Mouse (Mus musculus) liver, embryonic 15.5 days (tissue): ENCODE measurements around the gene Ell. TPM values are rescaled to one million over a fixed set of nuclear protein-coding genes. Genes with fewer than 3 reads are reported as not detected.

Experiments used
- ATAC-seq: fragments of 200-750 bp; cut with Nextera tagmentation; 2 replicates; pipeline ENCODE4 v1.8.0; 2017; ENCODE audit warnings: moderate number of reproducible peaks, mild to moderate bottlenecking, moderate library complexity; ENCODE audit not compliant: insufficient read depth
- H3K27ac ChIP-seq: fragments of 300-500 bp; sonication (generic); replicated peaks from 2 replicates; pipeline ENCODE4 v1.5.1; 2015; ENCODE audit warnings: mild to moderate bottlenecking, inconsistent platforms
- H3K27me3 ChIP-seq: fragments of 300-500 bp; sonication (generic); 2 replicates; pipeline ENCODE4 v1.6.1; 2015; ENCODE audit warnings: mild to moderate bottlenecking, inconsistent platforms
- H3K36me3 ChIP-seq: fragments of 300-500 bp; sonication (generic); replicated peaks from 2 replicates; pipeline ENCODE4 v1.6.1; 2015; ENCODE audit warnings: moderate library complexity, mild to moderate bottlenecking, inconsistent platforms
- H3K4me1 ChIP-seq: fragments of 300-500 bp; sonication (generic); replicated peaks from 2 replicates; pipeline ENCODE4 v1.6.1; 2015; ENCODE audit warnings: inconsistent platforms
- H3K4me2 ChIP-seq: fragments of 300-500 bp; sonication (generic); 2 replicates; pipeline ENCODE4 v1.6.1; 2015; ENCODE audit warnings: moderate library complexity, mild to moderate bottlenecking, inconsistent platforms
- H3K4me3 ChIP-seq: fragments of 300-500 bp; sonication (generic); replicated peaks from 2 replicates; pipeline ENCODE4 v1.5.1; 2015; ENCODE audit warnings: mild to moderate bottlenecking, inconsistent platforms
- H3K9ac ChIP-seq: fragments of 300-500 bp; sonication (generic); 2 replicates; pipeline ENCODE4 v1.6.1; 2015; ENCODE audit warnings: moderate library complexity, mild to moderate bottlenecking, inconsistent platforms
- H3K9me3 ChIP-seq: fragments of 300-500 bp; sonication (generic); replicated peaks from 2 replicates; pipeline ENCODE4 v1.6.1; 2016; ENCODE audit warnings: inconsistent platforms
- WGBS: fragments of 180-500 bp; shearing (Covaris S2); methylation state at CpG from one replicate; pipeline ENCODE4 v1.1.7; 2015; ENCODE audit warnings: mixed read lengths; ENCODE audit not compliant: insufficient replicate concordance; 5-methylcytosine and 5-hydroxymethylcytosine counted together
- polyA plus RNA-seq: library from polyadenylated mRNA; unstranded; fragments of >200 nt; fragmentation: Nextera tagmentation; extraction: Ambion mirVana; gene quantifications from 2 replicates; pipeline ENCODE4 v1.2.1, GENCODE M21; 2015

Ell gene
- polyA plus RNA-seq, 1 experiment from 2014 or later, result 11.8 TPM

- peaks cover 95% of the 10 kb centered on the region for H3K4me1 ChIP-seq
- 1% methylated on average over 9 of the region's 9 CpGs for WGBS
- H3K4me2 ChIP-seq, result peak overlapping the region; percentile 58
- H3K9me3 ChIP-seq, result no peaks in the 10 kb centered on the region
- no peaks in the 10 kb centered on the region for H3K36me3 ChIP-seq
- peak overlapping the region; percentile 39; the same call in 1 of the 2 replicates for H3K9ac ChIP-seq
- ATAC-seq, result peak; percentile 75
- peak overlapping the region; percentile 14; the same call in 1 of the 2 replicates for H3K4me3 ChIP-seq
- peak overlapping the region; percentile 83 for H3K27ac ChIP-seq
- no peaks in the 10 kb centered on the region for H3K27me3 ChIP-seq
These were observed 79.7 kb downstream of the Ell start for GRCm38 (mm10) chr8:70618888-70619334.

DNA sequence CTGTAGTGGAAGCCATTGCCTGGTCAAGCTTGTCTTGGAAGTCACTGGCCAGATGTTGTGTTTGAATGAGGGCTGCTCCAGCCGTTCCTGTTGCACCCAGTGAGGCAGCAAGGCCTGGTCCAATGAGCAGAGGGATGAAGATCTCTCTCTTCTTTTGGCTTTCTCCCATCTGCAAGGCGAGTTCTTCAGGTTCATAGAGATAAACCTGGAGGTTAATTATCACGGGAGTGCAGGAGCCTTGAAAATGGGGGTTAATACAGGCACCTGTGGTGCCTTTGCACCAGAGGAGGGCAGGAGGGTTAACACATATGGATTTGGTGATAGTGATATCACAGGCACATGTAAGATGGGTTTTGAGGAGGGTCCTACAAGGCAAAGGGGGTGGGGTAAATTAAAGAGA lies 83.0 kb downstream of the Ell start:
- H3K4me2 ChIP-seq, result peak overlapping the region; percentile 52
- no peak overlapping the region for H3K9ac ChIP-seq
- H3K36me3 ChIP-seq, result no peaks in the 10 kb centered on the region
- H3K4me3 ChIP-seq, result 0 out of 2 replicates have a peak overlapping the region, but pooled peaks have one; percentile 10
- 0 out of 2 replicates have a peak, but pooled peaks cover 5% of the 10 kb centered on the region for H3K9me3 ChIP-seq
- peaks cover 80% of the 10 kb centered on the region for H3K4me1 ChIP-seq
- peak overlapping the region; percentile 87 for H3K27ac ChIP-seq
- H3K27me3 ChIP-seq, result no peaks in the 10 kb centered on the region
- ATAC-seq, result peak; percentile 78
- 15% methylated on average over 3 of the region's 3 CpGs for WGBS

GRCm38 (mm10) chr8:70625104-70625503 lies 85.8 kb downstream of the Ell start:
- ATAC-seq, result no peak
- H3K27ac ChIP-seq, result no peak overlapping the region
- H3K4me2 ChIP-seq, result no peak overlapping the region
- H3K9me3 ChIP-seq, result 0 out of 2 replicates have a peak, but pooled peaks cover 5% of the 10 kb centered on the region
- H3K9ac ChIP-seq, result no peak overlapping the region
- peaks cover 67% of the 10 kb centered on the region for H3K4me1 ChIP-seq
- WGBS, result 20% methylated on average over 5 of the region's 5 CpGs
- no peaks in the 10 kb centered on the region for H3K36me3 ChIP-seq
- H3K4me3 ChIP-seq, result no peak overlapping the region
- no peaks in the 10 kb centered on the region for H3K27me3 ChIP-seq

DNA sequence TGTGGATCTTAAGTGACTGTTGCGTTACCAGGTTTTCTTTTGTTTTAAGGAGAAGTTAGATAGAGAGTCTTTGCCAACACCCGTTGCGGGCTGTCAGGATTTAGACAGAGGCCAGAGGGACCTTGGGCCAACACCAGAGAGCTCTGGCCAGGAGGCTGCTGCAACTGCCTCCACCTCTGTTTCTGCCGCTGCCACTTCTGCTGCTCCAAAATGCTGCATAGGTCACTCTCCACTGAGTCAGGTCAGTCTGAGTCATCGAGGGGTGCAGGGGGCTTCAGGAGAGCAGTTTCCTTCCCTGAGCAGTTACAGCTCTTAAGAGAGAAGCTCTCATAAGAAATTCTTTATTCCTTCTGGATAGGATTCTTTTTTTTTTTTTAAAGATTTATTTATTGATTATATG lies 87.8 kb downstream of the Ell start:
- Histone ChIP-seq H3K4me2 (no peak overlapping the region), H3K36me3 (no peaks in the 10 kb centered on the region), H3K27ac (no peak overlapping the region), H3K9me3 (0 out of 2 replicates have a peak, but pooled peaks cover 5% of the 10 kb centered on the region), H3K4me1 (peaks cover 64% of the 10 kb centered on the region), H3K9ac (no peak overlapping the region), H3K27me3 (peaks cover 15% of the 10 kb centered on the region), H3K4me3 (no peak overlapping the region)
- ATAC-seq, result no peak
- WGBS, result 72% methylated on average over 5 of the region's 5 CpGs

DNA sequence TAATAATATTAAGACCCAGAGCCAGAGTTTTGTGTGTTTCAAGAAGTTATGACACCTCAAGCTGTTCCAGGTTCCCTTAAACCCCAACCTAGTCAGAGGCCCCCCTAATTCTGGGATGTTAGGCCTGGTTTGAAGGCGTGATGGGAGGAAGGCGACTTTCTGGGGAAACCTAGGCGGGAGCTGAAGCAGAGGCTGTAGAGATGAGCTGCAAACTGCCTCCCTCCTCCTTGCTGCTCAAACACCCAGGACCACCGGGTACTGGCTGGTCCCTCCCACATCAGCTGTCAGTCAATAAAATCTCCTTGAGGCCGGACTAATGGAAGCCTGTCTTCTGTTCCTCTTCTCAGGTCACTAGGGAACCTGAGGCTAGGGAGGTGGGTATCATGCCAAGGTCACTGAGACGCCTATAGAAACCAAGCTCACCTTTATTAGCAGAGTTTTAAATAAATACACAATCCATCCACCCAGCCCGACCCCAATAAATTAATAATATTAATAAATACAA lies 89.8 kb downstream of the Ell start:
- WGBS, result 55% methylated on average over 7 of the region's 7 CpGs
- Histone ChIP-seq H3K4me1 (peaks cover 56% of the 10 kb centered on the region), H3K4me3 (peak overlapping the region; percentile 73)

GRCm38 (mm10) chr8:70629574-70630531 lies 90.6 kb downstream of the Ell start:
- H3K27me3 ChIP-seq, result peaks cover 18% of the 10 kb centered on the region
- H3K9ac ChIP-seq, result peak overlapping the region; percentile 73
- 0 out of 2 replicates have a peak, but pooled peaks cover 3% of the 10 kb centered on the region for H3K9me3 ChIP-seq
- ATAC-seq, result peak; percentile 70
- peak overlapping the region; percentile 73 for H3K4me3 ChIP-seq
- H3K27ac ChIP-seq, result peak overlapping the region; percentile 80
- H3K4me2 ChIP-seq, result peak overlapping the region; percentile 94
- peaks cover 56% of the 10 kb centered on the region for H3K4me1 ChIP-seq
- under 1% methylated on average over 60 of the region's 60 CpGs for WGBS
- H3K36me3 ChIP-seq, result no peaks in the 10 kb centered on the region

More for the DNA sequence above, 89.8 kb downstream of the Ell start:
- Histone ChIP-seq H3K9ac (peak overlapping the region; percentile 73; the same call in 1 of the 2 replicates), H3K27ac (peak overlapping the region; percentile 80), H3K27me3 (peaks cover 18% of the 10 kb centered on the region), H3K36me3 (no peaks in the 10 kb centered on the region), H3K4me2 (peak overlapping the region; percentile 94), H3K9me3 (0 out of 2 replicates have a peak, but pooled peaks cover 5% of the 10 kb centered on the region)
- no peak for ATAC-seq

GRCm38 (mm10) chr8:70630532-70631381 lies 91.5 kb downstream of the Ell start:
- H3K4me2 ChIP-seq, result peak overlapping the region; percentile 94
- no peaks in the 10 kb centered on the region for H3K9me3 ChIP-seq
- H3K27me3 ChIP-seq, result peaks cover 18% of the 10 kb centered on the region
- 11% methylated on average over 22 of the region's 22 CpGs for WGBS
- peak overlapping the region; percentile 73 for H3K4me3 ChIP-seq
- H3K9ac ChIP-seq, result peak overlapping the region; percentile 73
- H3K4me1 ChIP-seq, result peaks cover 58% of the 10 kb centered on the region
- H3K36me3 ChIP-seq, result no peaks in the 10 kb centered on the region
- H3K27ac ChIP-seq, result peak overlapping the region; percentile 81
- peak; percentile 56 for ATAC-seq

DNA sequence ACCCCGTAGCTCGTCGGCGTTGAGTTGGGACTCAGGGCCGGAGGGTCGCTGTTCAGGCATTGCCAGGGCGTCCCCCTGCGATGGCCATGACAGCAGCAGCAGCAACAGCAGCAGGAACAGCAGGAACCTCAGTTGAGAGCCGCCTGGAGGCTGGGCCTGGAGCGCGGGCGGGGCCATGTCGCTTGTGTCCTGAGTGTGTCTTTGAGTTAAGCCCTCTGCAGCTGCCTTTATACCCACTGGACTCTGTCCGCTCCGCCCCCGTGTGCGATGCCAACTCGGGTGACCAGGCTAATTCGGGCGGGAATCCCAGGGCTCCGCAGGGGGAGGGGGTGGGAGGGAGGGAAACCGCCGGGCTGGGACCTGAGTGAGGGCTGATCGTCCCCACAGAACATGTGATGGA lies 92.2 kb downstream of the Ell start:
- Histone ChIP-seq H3K36me3 (no peaks in the 10 kb centered on the region), H3K9me3 (no peaks in the 10 kb centered on the region), H3K4me3 (peak overlapping the region; percentile 73), H3K9ac (peak overlapping the region; percentile 33; the same call in 1 of the 2 replicates), H3K27ac (peak overlapping the region; percentile 81), H3K27me3 (peaks cover 18% of the 10 kb centered on the region), H3K4me2 (peak overlapping the region; percentile 94), H3K4me1 (peaks cover 64% of the 10 kb centered on the region)
- ATAC-seq, result peak; percentile 4; the same call in 1 of the 2 replicates
- WGBS, result 10% methylated on average over 24 of the region's 24 CpGs

GRCm38 (mm10) chr8:70632346-70632892 lies 93.2 kb downstream of the Ell start, which contains the start of gene Gdf15:
Gene Gdf15 (minus strand): TSS chr8:70632456.
- Histone ChIP-seq H3K4me1 (peaks cover 73% of the 10 kb centered on the region), H3K4me3 (peak within 1 kb of the TSS; percentile 73), H3K4me2 (peak within 1 kb of the TSS; percentile 94), H3K36me3 (no peaks in the 10 kb centered on the region), H3K27ac (peak within 1 kb of the TSS; percentile 81), H3K9me3 (no peaks in the 10 kb centered on the region), H3K9ac (peak within 1 kb of the TSS; percentile 33; the same call in 1 of the 2 replicates), H3K27me3 (peaks cover 18% of the 10 kb centered on the region)
- WGBS, result 71% methylated on average over 6 of the region's 6 CpGs
- ATAC-seq, result 0 out of 2 replicates have a peak, but pooled peaks have one; percentile 6

- 39% methylated on average over 6 of the region's 6 CpGs for WGBS
- Histone ChIP-seq H3K4me2 (no peak overlapping the region), H3K36me3 (no peaks in the 10 kb centered on the region), H3K27me3 (peaks cover 18% of the 10 kb centered on the region), H3K9ac (no peak overlapping the region), H3K4me1 (peaks cover 79% of the 10 kb centered on the region), H3K4me3 (no peak overlapping the region), H3K27ac (peak overlapping the region; percentile 81), H3K9me3 (no peaks in the 10 kb centered on the region)
- ATAC-seq, result peak; percentile 4; the same call in 1 of the 2 replicates
These were observed 94.8 kb downstream of the Ell start for GRCm38 (mm10) chr8:70634066-70634465.
